Mouse (Mus musculus) embryonic facial prominence, embryonic 13.5 days (tissue): ENCODE measurements around the gene Arhgef26. TPM values are rescaled to one million over a fixed set of nuclear protein-coding genes. Genes with fewer than 3 reads are reported as not detected.

Experiments
- ATAC-seq: fragments of 200-750 bp; cut with Nextera tagmentation; 2 replicates; pipeline ENCODE4 v1.8.0; 2017; ENCODE audit warnings: low read depth; ENCODE audit not compliant: insufficient number of reproducible peaks, insufficient read depth, low FRiP score, low TSS enrichment
- H3K27ac ChIP-seq: fragments of 300-500 bp; sonication (generic); 2 replicates; pipeline ENCODE4 v1.5.1; 2015; ENCODE audit warnings: moderate library complexity, mild to moderate bottlenecking, inconsistent platforms
- H3K27me3 ChIP-seq: fragments of 300-500 bp; sonication (generic); 2 replicates; pipeline ENCODE4 v1.6.1; 2015; ENCODE audit warnings: mild to moderate bottlenecking, inconsistent platforms
- H3K36me3 ChIP-seq: fragments of 300-500 bp; sonication (generic); 2 replicates; pipeline ENCODE4 v1.6.1; 2015; ENCODE audit warnings: mild to moderate bottlenecking, inconsistent platforms
- H3K4me1 ChIP-seq: fragments of 300-500 bp; sonication (generic); 2 replicates; pipeline ENCODE4 v1.6.1; 2015; ENCODE audit warnings: inconsistent platforms
- H3K4me2 ChIP-seq: fragments of 300-500 bp; sonication (generic); 2 replicates; pipeline ENCODE4 v1.6.1; 2015; ENCODE audit warnings: moderate library complexity, mild to moderate bottlenecking, inconsistent platforms
- H3K4me3 ChIP-seq: fragments of 300-500 bp; sonication (generic); 2 replicates; pipeline ENCODE4 v1.5.1; 2015; ENCODE audit warnings: mild to moderate bottlenecking, inconsistent platforms
- H3K9ac ChIP-seq: fragments of 300-500 bp; sonication (generic); 2 replicates; pipeline ENCODE4 v1.6.1; 2015; ENCODE audit warnings: mild to moderate bottlenecking, inconsistent platforms
- H3K9me3 ChIP-seq: fragments of 300-500 bp; sonication (generic); 2 replicates; pipeline ENCODE4 v1.6.1; 2016; ENCODE audit warnings: inconsistent platforms
- WGBS: fragments of 180-500 bp; shearing (Covaris S2); methylation state at CpG from one replicate; pipeline ENCODE4 v1.1.7; 2015; ENCODE audit warnings: mixed read lengths; 5-methylcytosine and 5-hydroxymethylcytosine counted together
- polyA plus RNA-seq: library from polyadenylated mRNA; unstranded; fragments of >200 nt; fragmentation: Nextera tagmentation; extraction: Ambion mirVana; gene quantifications from 2 replicates; pipeline ENCODE4 v1.2.1, GENCODE M21; 2015

Gene Arhgef26
- polyA plus RNA-seq, 1 experiment from 2014 or later, result 14.4 TPM

DNA sequence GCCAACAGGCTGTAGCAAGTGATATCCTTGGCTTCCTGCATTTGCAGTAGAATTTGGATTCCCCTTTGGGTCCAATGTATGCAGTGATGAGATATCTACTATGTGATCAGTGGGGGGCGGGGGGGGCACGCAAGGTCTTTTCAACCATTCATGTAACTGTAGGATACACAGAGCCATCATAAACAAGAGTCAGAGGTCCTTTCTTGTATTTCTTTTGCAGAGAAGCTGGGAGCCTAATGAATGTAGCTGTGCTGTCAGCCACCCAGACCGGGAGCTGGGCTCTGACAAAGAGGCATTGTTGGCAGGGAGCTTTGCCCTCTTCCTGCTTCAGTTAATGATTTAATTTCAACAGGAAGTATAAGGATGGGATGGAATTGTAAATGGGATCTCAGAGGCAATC, 116.0 kb downstream of the Arhgef26 start:
- 25% methylated on average over 3 of the region's 3 CpGs for WGBS
- peak overlapping the region; percentile 22; the same call in 1 of the 2 replicates for H3K27ac ChIP-seq
- peaks cover 1% of the 10 kb centered on the region; the same call in 1 of the 2 replicates for H3K36me3 ChIP-seq
- no peak overlapping the region for H3K4me3 ChIP-seq
- no peaks in the 10 kb centered on the region for H3K9me3 ChIP-seq
- ATAC-seq, result no peak
- H3K4me2 ChIP-seq, result no peak overlapping the region
- no peaks in the 10 kb centered on the region for H3K27me3 ChIP-seq
- H3K4me1 ChIP-seq, result peaks cover 10% of the 10 kb centered on the region; the same call in 1 of the 2 replicates
- no peak overlapping the region for H3K9ac ChIP-seq

DNA sequence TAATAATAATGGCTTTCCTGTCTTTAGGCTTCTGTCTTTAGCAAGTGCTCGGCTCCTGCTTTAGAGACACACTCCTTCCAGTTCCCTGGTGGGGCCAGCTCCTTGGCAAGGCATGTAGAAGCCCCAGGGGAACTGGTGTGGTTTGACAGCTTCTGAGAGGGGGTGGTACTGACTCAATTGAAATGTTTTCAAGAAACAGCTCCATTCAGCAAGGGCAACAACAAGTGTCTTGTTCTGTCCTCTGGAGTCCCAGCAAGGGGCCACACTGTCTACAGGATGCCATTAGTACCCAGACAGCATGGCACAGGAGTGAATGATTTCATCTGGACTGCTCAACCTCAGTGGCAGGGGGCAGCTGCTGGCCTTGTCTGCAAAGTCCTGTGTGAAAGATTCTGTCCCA, 117.7 kb downstream of the Arhgef26 start:
- Histone ChIP-seq H3K36me3 (peaks cover 19% of the 10 kb centered on the region), H3K27ac (no peak overlapping the region), H3K4me2 (no peak overlapping the region), H3K4me1 (peaks cover 10% of the 10 kb centered on the region; the same call in 1 of the 2 replicates), H3K4me3 (no peak overlapping the region), H3K27me3 (no peaks in the 10 kb centered on the region), H3K9me3 (no peaks in the 10 kb centered on the region), H3K9ac (no peak overlapping the region)
- peak; percentile 52; the same call in 1 of the 2 replicates for ATAC-seq
- WGBS, result 19% methylated on average over 1 of the region's 1 CpGs

GRCm38 (mm10) chr3:62458284-62459013, 120.3 kb downstream of the Arhgef26 start:
- Histone ChIP-seq H3K4me3 (no peak overlapping the region), H3K27ac (no peak overlapping the region), H3K36me3 (peaks cover 29% of the 10 kb centered on the region), H3K27me3 (no peaks in the 10 kb centered on the region), H3K9me3 (no peaks in the 10 kb centered on the region), H3K4me1 (peaks cover 10% of the 10 kb centered on the region; the same call in 1 of the 2 replicates), H3K4me2 (no peak overlapping the region), H3K9ac (no peak overlapping the region)
- no peak for ATAC-seq
- 34% methylated on average over 6 of the region's 6 CpGs for WGBS

DNA sequence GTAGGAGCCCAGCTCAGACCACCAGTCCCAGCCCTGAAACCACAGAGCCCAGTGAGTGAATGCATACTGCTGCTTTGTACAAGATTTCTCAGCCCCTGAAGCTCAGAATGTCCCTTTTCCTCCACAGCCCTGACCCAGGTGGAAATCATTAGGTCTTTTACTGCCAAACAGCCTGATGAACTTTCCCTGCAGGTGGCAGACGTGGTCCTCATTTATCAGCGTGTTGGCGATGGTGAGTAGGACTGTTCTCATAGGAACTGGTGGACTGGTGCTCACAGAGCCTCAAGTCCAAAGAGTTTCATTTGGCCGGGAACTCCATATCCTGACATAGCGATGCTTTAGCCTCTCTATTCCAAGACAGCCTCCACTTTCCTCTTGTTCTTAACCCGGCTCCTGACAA, 121.3 kb downstream of the Arhgef26 start:
- Histone ChIP-seq H3K9ac (no peak overlapping the region), H3K27me3 (no peaks in the 10 kb centered on the region), H3K4me3 (no peak overlapping the region), H3K27ac (no peak overlapping the region), H3K4me2 (no peak overlapping the region), H3K9me3 (no peaks in the 10 kb centered on the region), H3K36me3 (peaks cover 40% of the 10 kb centered on the region), H3K4me1 (peaks cover 6% of the 10 kb centered on the region; the same call in 1 of the 2 replicates)
- no peak for ATAC-seq
- WGBS, result 61% methylated on average over 6 of the region's 6 CpGs

DNA sequence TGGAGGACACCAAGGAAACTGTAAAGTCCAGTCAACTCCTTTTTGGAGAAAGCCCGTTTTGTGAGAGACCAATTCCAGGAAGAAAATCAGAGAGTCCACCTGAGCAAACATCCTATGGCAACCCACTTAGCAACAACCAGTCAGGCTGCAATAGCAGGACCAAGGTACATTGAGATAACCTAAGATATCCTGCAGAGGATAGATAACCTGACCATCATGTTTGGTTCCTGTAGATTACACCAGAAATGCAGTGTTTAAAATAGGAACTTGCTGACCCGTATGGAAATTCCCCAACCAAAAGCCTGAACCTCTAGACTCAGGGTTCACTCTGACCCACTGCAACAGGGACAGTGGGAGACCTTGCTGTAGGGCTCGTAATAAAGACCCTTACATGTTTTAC, 126.1 kb downstream of the Arhgef26 start:
- H3K9ac ChIP-seq, result no peak overlapping the region
- H3K4me3 ChIP-seq, result no peak overlapping the region
- H3K27ac ChIP-seq, result no peak overlapping the region
- no peak overlapping the region for H3K4me2 ChIP-seq
- H3K9me3 ChIP-seq, result no peaks in the 10 kb centered on the region
- H3K36me3 ChIP-seq, result peaks cover 69% of the 10 kb centered on the region
- H3K27me3 ChIP-seq, result no peaks in the 10 kb centered on the region
- no peaks in the 10 kb centered on the region for H3K4me1 ChIP-seq
- 93% methylated on average over 3 of the region's 3 CpGs for WGBS
- no peak for ATAC-seq

DNA sequence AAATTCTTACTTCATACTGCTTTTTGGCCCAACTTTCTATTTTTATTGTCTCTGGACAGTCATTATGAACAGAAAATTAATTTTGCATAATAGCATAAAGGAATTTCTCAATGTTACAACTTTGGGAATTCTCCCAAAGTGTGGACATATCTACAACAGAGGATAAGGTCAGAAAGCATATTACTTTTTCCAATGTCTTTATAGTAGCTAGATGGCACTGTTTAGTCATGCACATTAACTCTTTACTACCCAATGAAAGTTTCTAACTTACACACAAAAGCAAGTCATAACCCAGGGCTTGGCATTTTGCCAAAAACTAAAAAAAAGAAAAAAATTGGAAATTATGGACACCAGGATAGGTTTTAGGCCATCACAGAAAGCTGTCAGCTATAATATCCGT, 132.0 kb downstream of the Arhgef26 start:
- Histone ChIP-seq H3K9ac (no peak overlapping the region), H3K9me3 (no peaks in the 10 kb centered on the region)
- WGBS, result 93% methylated on average over 1 of the region's 1 CpGs

GRCm38 (mm10) chr3:62484340-62484739, 146.2 kb downstream of the Arhgef26 start:
- Histone ChIP-seq H3K4me3 (no peak overlapping the region), H3K27me3 (no peaks in the 10 kb centered on the region), H3K9me3 (no peaks in the 10 kb centered on the region), H3K4me2 (no peak overlapping the region), H3K27ac (no peak overlapping the region), H3K36me3 (peaks cover 58% of the 10 kb centered on the region), H3K9ac (no peak overlapping the region), H3K4me1 (no peaks in the 10 kb centered on the region)
- ATAC-seq, result no peak
- WGBS, result 96% methylated on average over 2 of the region's 2 CpGs

More for the DNA sequence above, 132.0 kb downstream of the Arhgef26 start:
- Histone ChIP-seq H3K4me3 (no peak overlapping the region), H3K27ac (no peak overlapping the region), H3K27me3 (no peaks in the 10 kb centered on the region), H3K4me2 (no peak overlapping the region), H3K36me3 (peaks cover 78% of the 10 kb centered on the region), H3K4me1 (no peaks in the 10 kb centered on the region)
- ATAC-seq, result no peak

DNA sequence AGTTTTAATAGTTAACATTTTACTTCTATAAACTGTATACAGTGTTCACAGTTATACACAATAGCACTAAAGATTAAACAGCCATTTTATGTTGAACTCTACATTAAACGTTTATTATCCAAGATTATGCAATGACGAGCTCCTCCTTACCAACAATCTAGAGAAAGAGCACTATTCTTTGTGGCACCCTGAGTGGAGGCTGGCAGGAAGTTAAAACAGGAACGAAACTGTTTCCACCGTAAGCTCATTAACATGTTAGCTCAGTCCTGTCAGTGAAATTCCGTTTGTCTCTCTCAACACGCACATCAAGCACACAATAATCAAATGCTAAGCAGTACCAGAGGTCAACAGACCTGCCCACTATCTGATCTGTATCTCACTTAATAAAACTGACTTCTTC, 154.4 kb downstream of the Arhgef26 start:
- H3K9me3 ChIP-seq, result no peaks in the 10 kb centered on the region
- H3K27me3 ChIP-seq, result no peaks in the 10 kb centered on the region
- peaks cover 68% of the 10 kb centered on the region for H3K36me3 ChIP-seq
- H3K4me2 ChIP-seq, result no peak overlapping the region
- no peak for ATAC-seq
- no peaks in the 10 kb centered on the region for H3K4me1 ChIP-seq
- no peak overlapping the region for H3K9ac ChIP-seq
- no peak overlapping the region for H3K4me3 ChIP-seq
- WGBS, result 89% methylated on average over 6 of the region's 6 CpGs
- H3K27ac ChIP-seq, result no peak overlapping the region

DNA sequence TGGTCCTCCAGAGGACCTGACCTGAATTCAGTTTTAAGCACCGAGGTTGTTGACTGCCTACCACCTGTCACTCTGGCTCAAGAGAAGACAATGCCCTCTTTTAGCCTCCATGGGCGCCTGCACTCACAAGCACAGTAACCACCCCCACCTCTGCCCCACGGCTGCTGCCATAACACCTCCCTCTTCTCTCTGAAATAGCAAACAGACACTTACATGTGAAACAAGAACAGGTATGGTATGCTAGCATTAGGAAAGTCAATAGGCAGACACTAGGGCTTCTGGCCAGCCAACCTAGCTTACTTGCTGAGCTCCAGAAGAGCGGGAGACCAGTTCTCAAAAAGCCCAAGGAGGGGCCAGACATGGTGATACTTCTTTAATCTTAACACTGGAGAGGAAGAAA, 161.2 kb downstream of the Arhgef26 start:
- Histone ChIP-seq H3K9me3 (no peaks in the 10 kb centered on the region), H3K36me3 (peaks cover 47% of the 10 kb centered on the region), H3K27me3 (no peaks in the 10 kb centered on the region), H3K4me1 (no peaks in the 10 kb centered on the region), H3K4me2 (no peak overlapping the region), H3K4me3 (no peak overlapping the region), H3K27ac (no peak overlapping the region), H3K9ac (no peak overlapping the region)
- no peak for ATAC-seq
- 60% methylated on average over 4 of the region's 4 CpGs for WGBS

- peaks cover 12% of the 10 kb centered on the region for H3K36me3 ChIP-seq
- WGBS, result 63% methylated on average over 5 of the region's 5 CpGs
- peaks cover 8% of the 10 kb centered on the region for H3K27me3 ChIP-seq
- no peaks in the 10 kb centered on the region for H3K9me3 ChIP-seq
- no peak for ATAC-seq
- peak overlapping the region; percentile 98; the same call in 1 of the 2 replicates for H3K9ac ChIP-seq
- H3K4me3 ChIP-seq, result peak overlapping the region; percentile 92
- H3K4me2 ChIP-seq, result peak overlapping the region; percentile 75
- H3K27ac ChIP-seq, result no peak overlapping the region
- H3K4me1 ChIP-seq, result peaks cover 14% of the 10 kb centered on the region
These were observed 167.2 kb downstream of the Arhgef26 start for GRCm38 (mm10) chr3:62505166-62505900.

DNA sequence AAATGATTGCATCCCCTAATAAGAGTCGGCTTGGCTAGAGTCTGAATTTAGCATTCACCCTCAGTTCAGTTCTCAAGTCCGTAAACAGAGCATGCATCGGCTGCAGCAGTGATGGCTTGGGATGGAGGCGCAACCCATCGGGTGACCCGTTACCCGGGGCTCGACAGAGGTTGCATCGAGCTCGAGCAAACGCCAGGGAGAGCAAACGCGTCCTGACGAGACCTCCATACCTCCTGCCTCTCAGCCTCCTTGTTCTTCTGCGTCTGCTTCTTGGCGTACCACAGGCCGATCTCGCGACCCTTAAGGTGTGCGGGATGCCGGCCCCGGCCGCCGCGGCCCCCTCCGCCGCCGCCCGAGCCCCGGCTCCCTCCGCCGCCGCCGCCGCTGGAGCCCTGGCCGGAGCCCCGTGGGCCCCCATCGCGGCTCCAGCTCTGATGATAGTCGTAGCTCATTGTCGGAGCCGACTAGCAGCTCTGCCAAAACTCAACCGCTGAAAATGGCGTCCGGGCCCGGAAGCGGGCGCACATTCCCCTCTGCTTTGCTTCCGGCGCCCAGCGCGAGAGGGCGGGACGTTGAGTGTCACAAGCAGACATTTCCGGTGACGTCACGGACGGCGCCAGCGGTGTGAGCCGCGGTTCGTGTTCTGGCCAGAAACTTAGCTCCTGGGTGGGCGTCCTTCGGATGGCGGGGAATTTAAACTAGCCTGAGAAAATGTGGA, 168.5 kb downstream of the Arhgef26 start, which contains the start of gene Dhx36:
Gene Dhx36 (minus strand): TSS at position 517 of the 718 bp plus-strand sequence.
- Histone ChIP-seq H3K9ac (peak within 1 kb of the TSS; percentile 98), H3K4me2 (peak within 1 kb of the TSS; percentile 75), H3K36me3 (no peaks in the 10 kb centered on the region; the same call in 1 of the 2 replicates), H3K9me3 (no peaks in the 10 kb centered on the region), H3K27ac (peak within 1 kb of the TSS; percentile 97), H3K4me3 (peak within 1 kb of the TSS; percentile 92), H3K4me1 (peaks cover 14% of the 10 kb centered on the region), H3K27me3 (peaks cover 8% of the 10 kb centered on the region)
- peak; percentile 94 for ATAC-seq
- WGBS, result under 1% methylated on average over 66 of the region's 66 CpGs
